Mouse (Mus musculus) kidney, adult 2 months (tissue): ENCODE data around the gene Slc28a1.

ENCODE experiments used
- CTCF ChIP-seq: fragments of 200-500 bp; conservative IDR thresholded peaks from 2 replicates; pipeline ENCODE4 v1.5.1; 2011; ENCODE audit warnings: low read depth, mild to moderate bottlenecking, control low read depth, low read length, moderate library complexity, mixed read lengths; ENCODE audit not compliant: insufficient read depth, insufficient read length
- POLR2A ChIP-seq: fragments of 200-500 bp; IDR thresholded peaks from one replicate; pipeline ENCODE4 v1.6.1; 2011; ENCODE audit warnings: low read depth, low read length, control low read depth

DNA sequence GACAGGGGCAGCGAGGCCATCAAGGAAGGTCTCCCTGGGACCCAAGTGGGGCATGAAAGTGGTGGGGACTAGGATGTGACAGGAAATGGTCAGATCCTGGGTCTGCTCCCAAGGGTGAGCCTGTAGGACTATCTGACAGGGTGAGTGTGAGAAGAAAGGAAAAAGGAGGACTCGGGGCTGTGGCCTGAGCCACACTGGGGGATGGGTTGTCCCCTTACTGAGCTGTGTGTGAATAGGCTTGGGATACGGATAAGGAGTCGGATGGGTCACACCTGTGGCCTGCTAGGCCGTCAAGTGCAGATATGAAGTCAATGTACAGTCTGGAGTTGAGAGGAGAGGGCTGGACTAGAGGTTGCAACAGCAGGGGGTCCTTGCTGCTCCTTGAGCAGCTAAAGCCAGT lies 38.9 kb upstream of the Slc28a1 start:
- no peak for TF ChIP-seq CTCF
- no peak for TF ChIP-seq POLR2A
